Mouse (Mus musculus) small intestine, adult 2 months (tissue): ENCODE results near the gene Nmb. TPM values are rescaled to one million over a fixed set of nuclear protein-coding genes. Genes with fewer than 3 reads are reported as not detected.

ENCODE experiments used
- H3K27ac ChIP-seq: fragments of 200-500 bp; 2 replicates; pipeline ENCODE4 v1.5.1; 2012; ENCODE audit warnings: low read depth, low read length, control low read depth, inconsistent platforms; ENCODE audit not compliant: insufficient read depth
- H3K27me3 ChIP-seq: fragments of 200-500 bp; 2 replicates; pipeline ENCODE4 v1.6.1; 2012; ENCODE audit warnings: mild to moderate bottlenecking, moderate library complexity, low read length, inconsistent platforms; ENCODE audit not compliant: control insufficient read depth, insufficient read depth
- H3K36me3 ChIP-seq: fragments of 200-500 bp; 2 replicates; pipeline ENCODE4 v1.6.1; 2012; ENCODE audit warnings: mild to moderate bottlenecking, low read length, control low read depth, inconsistent platforms; ENCODE audit not compliant: control insufficient read depth, insufficient read depth
- H3K4me1 ChIP-seq: fragments of 200-500 bp; 2 replicates; pipeline ENCODE4 v1.6.1; 2012; ENCODE audit warnings: low read length, inconsistent platforms, mixed read lengths; ENCODE audit not compliant: control insufficient read depth, insufficient read depth, insufficient read length
- H3K4me3 ChIP-seq: fragments of 200-500 bp; 2 replicates; pipeline ENCODE4 v1.5.1; 2012; ENCODE audit warnings: low read depth, mild to moderate bottlenecking, control low read depth, inconsistent platforms, low read length, moderate library complexity
- CTCF ChIP-seq: fragments of 200-500 bp; IDR thresholded peaks from 2 replicates; pipeline ENCODE4 v1.5.1; 2012; ENCODE audit warnings: low read depth, mild to moderate bottlenecking, control low read depth, inconsistent platforms, low read length, moderate library complexity, mixed read lengths; ENCODE audit not compliant: insufficient replicate concordance, insufficient read length; ENCODE audit errors: extremely low read depth
- POLR2A ChIP-seq: fragments of 200-500 bp; IDR thresholded peaks from 2 replicates; pipeline ENCODE4 v1.6.1; 2012; ENCODE audit warnings: low read depth, mild to moderate bottlenecking, control low read depth, inconsistent platforms, low read length, moderate library complexity
- WGBS: fragments of 180-500 bp; shearing (Covaris S2); methylation state at CpG from one replicate; pipeline ENCODE4 v1.1.7; 2018; 5-methylcytosine and 5-hydroxymethylcytosine counted together
- polyA plus RNA-seq: library from polyadenylated mRNA; depleted of rRNA; stranded (reverse); fragments of >200 nt; gene quantifications from 2 replicates; pipeline ENCODE4 v1.2.3, GENCODE M21; 2012; rRNA removed

The Nmb gene
- polyA plus RNA-seq, 1 experiment: 2.3 TPM

DNA sequence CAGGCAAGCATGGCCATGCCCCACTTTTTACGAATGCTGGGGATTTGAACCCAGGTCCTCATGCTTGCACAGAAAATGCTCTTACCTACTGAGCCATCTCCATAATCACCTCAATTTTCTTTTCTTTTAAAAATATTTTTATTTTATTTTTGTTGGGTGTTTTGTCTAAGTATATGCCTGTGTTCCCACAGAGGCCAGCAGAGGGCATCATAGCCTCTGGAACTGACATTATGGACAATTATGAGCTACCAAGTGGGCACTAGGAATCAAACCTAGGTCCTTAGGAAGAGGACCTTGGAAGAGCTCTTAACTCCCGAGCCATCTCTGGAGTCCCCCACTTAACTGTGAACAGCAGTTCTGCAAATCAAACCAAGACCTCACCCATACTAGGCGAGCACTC, 51.7 kb downstream of the Nmb start:
- Histone ChIP-seq H3K4me3 (no peak overlapping the region), H3K27me3 (no peaks in the 10 kb centered on the region), H3K4me1 (no peaks in the 10 kb centered on the region), H3K27ac (no peak overlapping the region), H3K36me3 (no peaks in the 10 kb centered on the region)
- 99% methylated on average over 3 of the region's 3 CpGs for WGBS
- no peak for TF ChIP-seq POLR2A
- no peak for TF ChIP-seq CTCF

Other genes starting within 250 kb of the Nmb start
- 11.0 and 15.7 TPM in 2 replicates for gene Crtc3, start 216.2 kb downstream of the Nmb start, polyA plus RNA-seq
- gene Iqgap1, start 79.1 kb downstream of the Nmb start, polyA plus RNA-seq: 16.5 and 28.9 TPM in 2 replicates
- gene Zscan2, start 44.2 kb downstream of the Nmb start, polyA plus RNA-seq: 1.3 and 1.8 TPM in 2 replicates
- 5.5 and 6.2 TPM in 2 replicates for gene Wdr73, start 3.8 kb downstream of the Nmb start, polyA plus RNA-seq
- gene Sec11a, start 42.7 kb upstream of the Nmb start, polyA plus RNA-seq: 16.7 and 32.0 TPM in 2 replicates
- 13.4 and 21.8 TPM in 2 replicates for gene Zfp592, start 88.6 kb upstream of the Nmb start, polyA plus RNA-seq
- 0.05 and 0.08 TPM in 2 replicates for gene Alpk3, start 152.5 kb upstream of the Nmb start, polyA plus RNA-seq
- 40.5 and 94.4 TPM in 2 replicates for gene Slc28a1, start 209.7 kb upstream of the Nmb start, polyA plus RNA-seq